Mouse (Mus musculus) brain, embryonic 14.5 days (tissue): Measurements from ENCODE around the gene Vwce. TPM values are rescaled to one million over a fixed set of nuclear protein-coding genes. Genes with fewer than 3 reads are reported as not detected.

Source experiments
- DNase-seq: peaks from one replicate; pipeline ENCODE4 v3.0.0-alpha.2; 2011; ENCODE audit warnings: low read depth
- CTCF ChIP-seq: fragments of 200-500 bp; IDR thresholded peaks from 2 replicates; pipeline ENCODE4 v1.5.1; 2012; ENCODE audit warnings: inconsistent platforms, mild to moderate bottlenecking, moderate library complexity, borderline replicate concordance; ENCODE audit not compliant: insufficient read depth, insufficient read length; ENCODE audit errors: extremely low read depth
- POLR2A ChIP-seq: fragments of 200-500 bp; IDR thresholded peaks from 2 replicates; pipeline ENCODE4 v1.6.1; 2012; ENCODE audit warnings: mild to moderate bottlenecking, inconsistent platforms, borderline replicate concordance; ENCODE audit not compliant: poor library complexity, insufficient read depth, insufficient read length, severe bottlenecking; ENCODE audit errors: extremely low read depth
- polyA plus RNA-seq: library from polyadenylated mRNA; depleted of rRNA; stranded (reverse); fragments of >200 nt; gene quantifications from 2 replicates; pipeline ENCODE4 v1.2.3, GENCODE M21; 2012

The Vwce gene
- polyA plus RNA-seq, 1 experiment: 1.1 TPM

DNA sequence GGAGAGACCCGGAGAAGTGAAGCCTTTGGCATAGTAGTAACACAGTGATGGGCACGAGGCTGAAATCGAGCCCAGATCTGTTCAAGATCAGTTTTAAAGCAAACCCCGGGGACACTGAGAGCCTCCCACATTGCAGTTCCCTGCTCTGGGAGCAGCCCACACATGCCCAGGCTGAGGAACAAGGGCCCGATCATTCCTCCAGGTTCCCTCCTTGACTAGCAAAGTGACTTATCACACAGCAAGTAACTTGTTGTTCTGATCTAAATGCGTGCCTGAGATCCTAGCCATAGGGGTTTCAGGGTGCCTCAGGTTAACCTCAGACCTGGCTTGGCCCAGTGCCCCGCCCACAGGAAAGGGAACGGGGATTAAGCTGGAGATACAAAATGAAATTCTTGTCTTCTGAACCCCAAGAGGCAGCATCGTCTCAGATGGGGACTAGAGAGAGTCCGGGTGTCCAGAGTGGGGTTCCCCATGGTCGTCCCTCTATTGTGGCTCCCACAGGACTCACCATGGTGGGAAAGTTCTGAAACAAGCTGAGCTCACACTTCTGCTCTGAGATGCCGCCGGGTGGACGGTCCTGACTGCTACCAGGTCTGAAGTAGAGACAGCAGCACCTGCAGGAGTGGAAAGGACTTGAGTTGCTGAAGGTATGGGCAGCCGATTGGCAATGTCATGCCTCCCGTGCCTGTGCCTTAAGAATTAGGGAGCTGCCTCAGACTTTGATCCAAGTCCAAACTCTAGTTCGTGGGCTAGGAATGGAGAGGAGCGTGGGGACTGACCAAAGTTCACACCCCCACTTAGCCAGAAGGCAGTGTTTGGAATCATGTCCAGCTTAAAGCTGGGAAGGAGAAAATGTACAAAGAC lies 30.1 kb upstream of the Vwce start:
- TF ChIP-seq CTCF: no peak
- no peak for TF ChIP-seq POLR2A
- no peak for DNase-seq

DNA sequence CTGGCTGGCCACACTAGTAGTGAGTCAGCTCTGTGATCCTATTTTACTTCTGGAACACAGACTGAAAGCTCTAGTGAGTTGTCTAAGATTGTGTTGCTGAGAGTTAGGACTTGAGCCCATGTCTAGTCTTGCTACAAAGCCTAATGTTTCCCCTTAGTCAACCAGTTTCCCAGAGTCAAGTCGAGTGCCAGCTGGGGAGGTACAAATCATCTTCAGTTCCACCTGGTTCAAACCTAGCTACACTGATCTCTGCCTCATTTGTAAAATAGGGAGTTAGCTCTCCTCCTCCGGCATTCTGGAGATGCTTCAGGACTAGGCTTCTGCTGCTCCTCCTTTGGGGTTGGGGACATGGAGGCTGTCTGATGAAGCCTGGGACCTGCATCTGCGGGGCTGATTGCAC lies 29.5 kb upstream of the Vwce start:
- no peak for DNase-seq
- no peak for TF ChIP-seq CTCF
- no peak for TF ChIP-seq POLR2A

GRCm38 (mm10) chr19:10605293-10605900 lies 28.6 kb upstream of the Vwce start, which contains the start of the genes Ddb1 and Tkfc:
Ddb1 (plus strand) TSS chr19:10605327.
Tkfc (minus strand) TSS chr19:10605654.
- TF ChIP-seq POLR2A: peak; percentile 91; the same call in 1 of the 2 replicates
- peak; percentile 43 for TF ChIP-seq CTCF
- DNase-seq: peak; percentile 100

GRCm38 (mm10) chr19:10605901-10606622 lies 28.0 kb upstream of the Vwce start:
- no peak for TF ChIP-seq CTCF
- peak; percentile 28 for DNase-seq

- TF ChIP-seq CTCF (no peak), POLR2A (no peak)
- DNase-seq: no peak
These were observed 25.3 kb upstream of the Vwce start for GRCm38 (mm10) chr19:10608573-10609240.

GRCm38 (mm10) chr19:10634872-10635318 lies 882 bp downstream of the Vwce start:
- DNase-seq: peak; percentile 68
- TF ChIP-seq CTCF (no peak), POLR2A (no peak)

- TF ChIP-seq CTCF (no peak), POLR2A (no peak)
- no peak for DNase-seq
These were observed 3.8 kb downstream of the Vwce start for GRCm38 (mm10) chr19:10637840-10638239.

DNA sequence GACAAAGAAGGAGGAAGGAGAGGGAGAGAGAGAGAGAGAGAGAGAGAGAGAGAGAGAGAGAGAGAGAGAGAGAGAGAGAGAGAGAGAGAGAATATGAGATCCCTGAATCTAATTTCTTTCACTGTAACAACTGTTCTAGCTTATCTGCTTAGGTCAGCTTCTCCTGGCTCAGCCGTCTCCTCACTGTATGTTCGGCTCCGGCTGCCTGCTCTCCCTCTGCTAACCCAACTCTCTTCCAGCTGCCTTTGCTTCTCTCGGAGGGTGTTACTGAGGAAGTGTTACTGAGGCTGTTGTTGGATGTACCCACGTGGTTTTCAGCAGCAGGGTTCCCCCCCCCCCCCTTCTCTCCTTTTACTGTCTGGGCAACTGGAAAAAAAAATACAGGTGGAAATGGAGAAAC lies 6.1 kb downstream of the Vwce start:
- DNase-seq: peak; percentile 23
- no peak for TF ChIP-seq CTCF
- TF ChIP-seq POLR2A: no peak

- no peak for TF ChIP-seq POLR2A
- TF ChIP-seq CTCF: no peak
- no peak for DNase-seq
These were observed 6.8 kb downstream of the Vwce start for GRCm38 (mm10) chr19:10640589-10641378.

GRCm38 (mm10) chr19:10645616-10646015 lies 11.6 kb downstream of the Vwce start:
- no peak for TF ChIP-seq POLR2A
- no peak for TF ChIP-seq CTCF
- DNase-seq: no peak
